Mouse (Mus musculus): ENCODE measurements around the gene Gm26992.

DNA sequence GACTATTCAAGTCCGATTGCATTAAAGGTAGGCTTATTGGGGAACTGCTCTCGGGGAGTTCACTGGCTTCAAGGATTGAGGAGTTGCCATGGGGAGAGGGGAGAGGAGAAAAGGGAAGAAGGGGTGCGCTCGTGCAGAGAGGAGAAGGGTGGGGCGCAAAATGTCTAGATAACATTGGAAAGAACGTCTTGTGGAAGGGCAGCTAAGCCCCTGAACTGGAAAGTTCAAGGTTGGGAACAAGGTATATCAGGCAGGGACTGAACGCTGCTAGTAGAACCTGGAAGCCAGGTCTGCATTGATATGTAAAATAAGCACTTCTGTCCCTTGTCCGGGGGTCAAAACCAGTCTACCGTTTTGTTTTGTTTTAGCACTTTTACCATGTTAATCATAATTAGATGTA is 16.2 kb downstream of the Gm26992 start:
- TF ChIP-seq POLR2A (IDR thresholded peaks at IDR 0.05; ENCODE audit: low read depth, low read length) = no peak
- no peak for TF ChIP-seq CTCF (IDR thresholded peaks at IDR 0.05; ENCODE audit: borderline replicate concordance, insufficient read depth, low read length)

Data from embryonic fibroblast, embryonic 13.5 days (primary cell).